Mouse (Mus musculus) 416B (cell line): Measurements from ENCODE around the gene Duxf3.
A peak's percentile ranks its signal among the peaks of the same experiment; 100 is the strongest.
"Not testable (repeated sequence)": the region's sequence is repeated elsewhere in the genome, so short reads cannot be mapped to it uniquely, and the experiment has no call there.

ENCODE experiments used
- DNase-seq: peaks from one replicate; pipeline ENCODE4 v3.0.0; 2011; ENCODE audit warnings: low read depth

Gene Duxf3

GRCm38 (mm10) chr10:58232641-58232969 lies at the start of gene Duxf3:
Duxf3 (minus strand) TSS chr10:58232675.
- not testable (repeated sequence) for DNase-seq

GRCm38 (mm10) chr10:58282238-58282637 lies 49.8 kb upstream of the Duxf3 start:
- DNase-seq = no peak

- peak; percentile 47 for DNase-seq
These were observed 26.0 kb upstream of the Duxf3 start for GRCm38 (mm10) chr10:58258466-58258865.

GRCm38 (mm10) chr10:58255954-58256353 lies 23.5 kb upstream of the Duxf3 start:
- DNase-seq = no peak

DNA sequence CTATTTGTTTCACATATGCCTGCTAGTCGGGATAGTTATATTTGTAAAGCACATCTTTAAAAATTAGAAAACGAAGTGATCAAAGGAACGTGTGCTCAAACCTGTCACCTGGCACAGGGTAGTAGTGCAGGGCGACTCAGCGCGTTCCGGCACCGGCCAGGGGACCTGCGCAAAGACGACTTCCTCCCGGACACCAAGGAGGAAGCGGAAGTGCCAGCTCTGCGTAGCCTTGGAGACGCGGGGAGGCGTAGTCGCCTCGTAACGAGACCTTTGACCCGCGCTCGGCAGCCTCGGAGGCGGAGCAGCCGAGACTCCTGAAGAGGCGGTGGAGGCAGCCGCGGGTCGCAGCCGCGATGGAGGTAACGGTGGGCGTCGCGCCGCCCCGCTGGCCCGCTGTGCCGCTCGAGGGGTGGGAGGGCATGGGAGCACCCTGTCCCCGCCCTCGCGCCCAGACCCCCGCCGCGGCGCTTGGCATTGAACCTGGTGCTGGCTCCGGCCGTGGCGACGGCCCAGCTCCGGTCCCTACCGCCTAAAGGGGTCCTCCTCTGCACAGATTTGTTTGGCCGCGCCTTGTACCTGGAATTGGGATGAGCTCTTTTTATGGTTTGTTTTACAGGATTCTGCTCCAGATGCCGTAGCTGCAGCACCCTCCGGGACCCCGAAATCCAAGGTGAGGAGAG lies 22.9 kb upstream of the Duxf3 start, which contains the start of gene Gcc2:
Gene Gcc2, plus strand, starts transcription at position 285 of the 680 bp plus-strand sequence.
- peak; percentile 95 for DNase-seq

- DNase-seq = peak; percentile 50
These were observed 22.2 kb upstream of the Duxf3 start for GRCm38 (mm10) chr10:58254635-58255175.

DNA sequence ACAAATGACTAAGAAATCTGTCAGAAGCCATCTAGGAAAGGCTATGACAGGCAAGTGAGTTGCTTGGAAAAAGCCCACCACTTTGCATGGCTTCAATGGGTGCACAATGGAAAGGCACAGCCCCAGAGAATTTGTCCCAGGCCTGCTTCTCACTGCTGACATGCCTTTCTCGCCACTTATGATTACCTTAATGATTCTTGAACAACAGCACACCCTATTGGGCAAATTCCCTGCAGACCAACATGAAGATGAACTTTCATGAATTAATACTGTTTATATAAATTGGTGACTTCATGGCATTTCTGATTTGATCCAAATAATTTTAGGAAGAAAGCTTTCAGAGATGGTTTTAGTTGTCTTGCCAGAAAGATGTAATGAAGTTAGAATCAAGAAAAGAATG lies 17.1 kb upstream of the Duxf3 start:
- DNase-seq = peak; percentile 71

DNA sequence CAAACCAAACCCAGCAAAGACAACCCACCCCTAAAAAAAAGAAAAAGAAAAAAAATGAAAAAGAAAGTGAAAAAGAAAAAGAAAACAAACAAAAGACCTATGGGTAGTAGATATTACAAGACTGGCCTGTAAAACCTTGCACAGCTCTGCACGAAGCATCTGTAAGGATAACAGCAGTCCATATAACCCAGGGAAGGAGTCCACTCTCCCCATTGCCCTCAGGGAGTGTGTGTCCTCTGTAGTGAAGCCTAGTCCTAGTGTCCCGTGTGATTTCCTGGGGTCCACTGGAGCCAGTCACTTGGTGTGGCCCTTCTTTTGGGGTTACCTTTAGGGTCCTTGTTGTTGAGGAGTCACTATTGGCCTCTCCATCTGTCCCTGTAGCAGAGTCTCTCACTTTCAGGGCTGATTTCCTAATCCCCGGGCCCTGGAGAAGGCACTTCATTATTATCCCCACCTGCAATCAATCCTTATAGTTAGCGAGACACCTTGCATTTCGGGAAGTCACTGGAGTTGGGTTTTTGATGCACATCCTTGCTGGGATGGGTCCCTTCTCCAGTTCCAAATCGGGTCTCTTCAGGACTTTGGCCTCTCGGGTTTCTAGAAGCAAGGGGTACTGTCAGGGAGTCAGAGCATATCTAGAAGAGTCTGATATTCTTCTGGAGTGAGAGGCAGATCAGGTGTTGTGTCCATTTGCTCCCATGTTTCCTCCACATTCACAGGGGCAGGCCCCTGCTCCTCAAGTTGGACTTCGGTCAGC lies 6.7 kb upstream of the Duxf3 start:
- DNase-seq = peak; percentile 28

DNA sequence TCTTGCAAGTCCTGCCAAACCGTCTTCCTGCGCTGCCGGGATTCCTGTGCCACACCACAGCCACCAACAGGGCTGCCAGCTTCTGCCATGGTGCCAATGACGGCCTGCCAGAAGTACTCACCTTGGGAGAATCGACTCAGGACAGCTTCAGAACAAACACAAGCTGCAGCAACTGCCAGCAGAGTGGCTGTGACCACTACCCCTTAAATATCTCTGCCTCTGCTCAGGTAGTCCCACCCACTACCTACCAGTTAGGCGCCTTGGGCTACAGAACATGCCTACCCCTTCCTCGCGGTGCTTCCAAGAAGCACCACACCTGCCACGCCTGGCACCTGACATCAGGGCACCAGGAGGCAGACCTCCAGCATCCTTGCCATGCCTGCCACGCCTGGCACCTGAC lies 4.1 kb upstream of the Duxf3 start, which contains the start of gene Gm4981:
Gene Gm4981, minus strand, starts transcription at position 89 of the 400 bp plus-strand sequence.
- no peak for DNase-seq

GRCm38 (mm10) chr10:58234985-58235384 lies 2.5 kb upstream of the Duxf3 start:
- not testable (repeated sequence) for DNase-seq

GRCm38 (mm10) chr10:58233740-58234121 lies 1.3 kb upstream of the Duxf3 start:
- DNase-seq = not testable (repeated sequence)

DNA sequence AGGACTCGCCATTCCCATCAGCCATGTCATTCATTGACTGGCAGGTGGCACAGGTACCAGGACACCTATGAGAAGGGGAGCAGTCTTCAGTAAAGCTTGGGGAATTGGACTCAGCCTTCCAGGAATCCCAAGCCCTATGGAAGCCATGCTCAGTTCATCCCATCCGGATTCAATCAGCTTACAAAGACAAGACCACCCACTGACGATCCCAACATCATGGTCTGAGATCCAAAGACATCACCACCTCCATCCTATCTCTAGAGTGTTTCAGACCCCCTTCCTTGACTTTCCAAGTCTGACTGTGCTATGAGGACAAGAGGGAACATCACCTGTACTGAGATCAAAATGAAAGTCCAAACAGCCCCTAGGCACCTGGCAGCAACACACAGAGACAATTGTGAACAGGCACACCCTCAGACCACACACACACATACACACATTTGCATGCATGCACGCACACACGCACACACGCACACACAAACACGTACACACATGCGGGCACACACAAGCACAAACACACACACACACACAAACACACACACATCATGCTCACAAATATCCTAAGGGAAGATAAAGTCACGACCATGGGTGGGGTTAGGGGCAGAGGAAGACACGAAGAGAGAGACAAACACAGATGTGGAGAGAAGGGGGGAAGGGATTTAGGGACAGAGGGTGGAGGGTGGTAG lies 722 bp upstream of the Duxf3 start:
- DNase-seq = not testable (repeated sequence)

- DNase-seq = peak; percentile 27
These were observed 465 bp downstream of the Duxf3 start for GRCm38 (mm10) chr10:58231779-58232640.

- not testable (repeated sequence) for DNase-seq
These were observed 1.4 kb downstream of the Duxf3 start for GRCm38 (mm10) chr10:58231088-58231487.

DNA sequence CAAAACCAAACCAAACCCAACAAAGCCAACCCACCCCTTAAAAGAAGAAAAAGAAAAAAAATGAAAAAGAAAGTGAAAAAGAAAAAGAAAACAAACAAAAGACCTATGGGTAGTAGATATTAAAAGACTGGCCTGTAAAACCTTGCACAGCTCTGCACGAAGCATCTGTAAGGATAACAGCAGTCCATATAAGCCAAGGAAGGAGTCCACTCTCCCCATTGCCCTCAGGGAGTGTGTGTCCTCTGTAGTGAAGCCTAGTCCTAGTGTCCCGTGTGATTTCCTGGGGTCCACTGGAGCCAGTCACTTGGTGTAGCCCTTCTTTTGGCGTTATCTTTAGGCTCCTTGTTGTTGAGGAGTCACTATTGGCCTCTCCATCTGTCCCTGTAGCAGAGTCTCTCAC lies 2.5 kb downstream of the Duxf3 start:
- DNase-seq = not testable (repeated sequence)

GRCm38 (mm10) chr10:58227798-58228197 lies 4.7 kb downstream of the Duxf3 start:
- DNase-seq = not testable (repeated sequence)

DNA sequence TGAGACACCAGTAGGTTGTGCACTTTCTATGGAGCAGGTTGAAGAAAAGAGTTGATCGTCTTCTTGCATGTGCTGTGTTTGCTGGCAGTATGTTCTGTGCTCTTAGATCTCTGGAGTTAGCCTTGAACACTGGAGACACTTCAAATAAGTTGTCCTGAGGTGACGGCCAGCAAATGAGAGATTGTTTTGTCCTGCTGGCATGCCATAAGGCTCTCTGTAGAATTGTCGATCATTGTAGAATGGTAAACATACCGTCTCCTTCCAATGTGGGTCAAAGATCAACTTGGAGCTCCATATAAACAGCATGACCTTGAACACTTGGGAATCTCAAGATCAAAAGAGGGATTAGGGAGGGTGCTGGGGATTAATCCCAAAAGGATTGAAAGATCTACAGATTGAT lies 6.1 kb downstream of the Duxf3 start:
- DNase-seq = peak; percentile 21

GRCm38 (mm10) chr10:58224827-58225785 lies 7.4 kb downstream of the Duxf3 start, which contains the start of gene AW822073:
AW822073 (minus strand) TSS chr10:58224930.
- not testable (repeated sequence) for DNase-seq

DNA sequence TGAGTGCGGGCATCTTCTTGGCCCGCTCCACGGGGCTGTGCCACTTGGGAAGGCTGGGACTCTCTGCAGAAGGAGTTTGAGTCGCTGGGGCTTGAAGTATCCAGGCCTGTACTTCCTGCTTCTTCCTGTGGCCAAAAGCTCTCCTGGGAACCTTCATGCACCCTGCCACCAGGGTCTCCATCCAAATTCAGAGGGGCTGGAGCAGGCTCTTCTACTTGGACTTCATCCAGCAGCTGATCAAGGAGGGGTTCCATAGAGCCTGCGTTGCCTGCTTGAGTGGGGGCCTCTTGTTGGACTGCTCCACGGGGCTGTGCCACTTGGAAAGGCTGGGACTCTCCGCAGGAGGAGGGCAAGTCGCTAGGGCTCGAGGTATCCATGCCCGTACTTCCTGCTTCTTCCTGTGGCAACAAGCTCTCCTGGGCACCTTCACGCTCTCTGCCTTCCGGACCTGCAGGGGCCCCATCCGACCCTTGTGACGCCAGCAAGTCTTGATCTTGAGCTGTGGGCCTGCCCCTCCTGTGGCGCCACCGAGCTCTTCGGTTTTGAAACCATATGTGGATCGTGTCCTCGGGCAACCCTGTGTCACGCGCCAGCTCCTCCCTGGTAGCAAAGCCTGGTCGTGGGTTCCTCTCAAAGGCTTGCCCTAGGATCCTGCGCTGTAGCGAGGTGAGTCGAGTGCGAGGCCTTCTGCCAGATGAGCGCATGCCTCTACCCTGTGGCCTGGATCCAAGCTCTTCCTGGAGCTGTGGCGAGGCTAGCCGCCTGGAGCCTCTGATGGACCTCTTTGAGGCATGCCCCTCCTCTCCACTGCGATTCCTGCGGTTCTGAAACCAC lies 8.3 kb downstream of the Duxf3 start:
- not testable (repeated sequence) for DNase-seq
